Mouse (Mus musculus): Measurements from ENCODE around the gene Aurkaip1. TPM values are rescaled to one million over a fixed set of nuclear protein-coding genes. Genes with fewer than 3 reads are reported as not detected.
"Not testable (repeated sequence)": the region's sequence is repeated elsewhere in the genome, so short reads cannot be mapped to it uniquely, and the experiment has no call there.

The Aurkaip1 gene
- 159 and 172 TPM in 2 replicates for polyA plus RNA-seq (2016; fragmentation: Nextera tagmentation; extraction: Ambion mirVana)

GRCm38 (mm10) chr4:155831205-155831766 lies at the start of gene Aurkaip1:
TSS of gene Aurkaip1 (plus strand) at chr4:155831272.
- H3K36me3 ChIP-seq, result peaks cover 51% of the 10 kb centered on the region
- H3K9me3 ChIP-seq (replicated peaks), result no peaks in the 10 kb centered on the region
- under 1% methylated on average over 49 of the region's 49 CpGs for WGBS
- peak; percentile 96 for DNase-seq (ENCODE audit: low spot score)
- peak within 1 kb of the TSS; percentile 88 for H3K27ac ChIP-seq (replicated peaks)
- peak within 1 kb of the TSS; percentile 70 for H3K4me3 ChIP-seq
- H3K27me3 ChIP-seq (ENCODE audit: low read depth, poor library complexity, severe bottlenecking), result no peaks in the 10 kb centered on the region
- H3K4me1 ChIP-seq, result peaks cover 27% of the 10 kb centered on the region

GRCm38 (mm10) chr4:155783486-155784080 lies 47.5 kb upstream of the Aurkaip1 start:
- H3K36me3 ChIP-seq, result no peaks in the 10 kb centered on the region
- WGBS, result 45% methylated on average over 16 of the region's 16 CpGs
- peak overlapping the region; percentile 92 for H3K27ac ChIP-seq (replicated peaks)
- peaks cover 12% of the 10 kb centered on the region; the same call in 1 of the 2 replicates for H3K27me3 ChIP-seq (ENCODE audit: low read depth, poor library complexity, severe bottlenecking)
- H3K4me1 ChIP-seq, result peaks cover 31% of the 10 kb centered on the region
- no peaks in the 10 kb centered on the region for H3K9me3 ChIP-seq (replicated peaks)
- DNase-seq (ENCODE audit: low spot score), result peak; percentile 15
- H3K4me3 ChIP-seq, result peak overlapping the region; percentile 75

GRCm38 (mm10) chr4:155784081-155784701 lies 46.9 kb upstream of the Aurkaip1 start:
- WGBS, result under 1% methylated on average over 52 of the region's 52 CpGs
- peak overlapping the region; percentile 92 for H3K27ac ChIP-seq (replicated peaks)
- no peaks in the 10 kb centered on the region for H3K36me3 ChIP-seq
- H3K4me1 ChIP-seq, result peaks cover 31% of the 10 kb centered on the region
- H3K27me3 ChIP-seq (ENCODE audit: low read depth, poor library complexity, severe bottlenecking), result peaks cover 12% of the 10 kb centered on the region; the same call in 1 of the 2 replicates
- no peaks in the 10 kb centered on the region for H3K9me3 ChIP-seq (replicated peaks)
- DNase-seq (ENCODE audit: low spot score), result peak; percentile 85
- H3K4me3 ChIP-seq, result peak overlapping the region; percentile 75

DNA sequence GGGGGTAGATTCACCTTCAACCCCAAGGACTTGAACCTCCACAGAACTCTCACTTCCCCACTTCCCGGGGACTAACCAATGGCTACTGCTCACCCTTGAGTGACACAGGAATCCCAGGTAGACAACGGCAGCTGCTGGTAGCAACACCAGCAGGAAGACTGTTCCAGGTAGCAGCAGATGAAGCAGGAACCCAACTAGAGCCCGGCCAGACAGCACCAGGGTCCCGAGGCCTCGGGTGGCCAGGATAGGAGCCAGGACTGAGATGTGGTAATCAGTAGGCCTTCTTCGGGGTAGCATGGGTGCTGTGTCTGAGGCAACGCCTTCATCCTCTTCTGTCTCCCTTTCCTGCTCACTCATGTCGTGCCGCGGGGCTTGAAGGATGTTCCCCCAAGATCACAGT lies 45.8 kb upstream of the Aurkaip1 start:
- Histone ChIP-seq H3K27me3 (ENCODE audit: low read depth, poor library complexity, severe bottlenecking) (peaks cover 12% of the 10 kb centered on the region; the same call in 1 of the 2 replicates), H3K9me3 (replicated peaks) (no peaks in the 10 kb centered on the region), H3K4me1 (peaks cover 31% of the 10 kb centered on the region), H3K27ac (replicated peaks) (0 out of 2 replicates have a peak overlapping the region, but pooled peaks have one; percentile 42), H3K4me3 (peak overlapping the region; percentile 75; the same call in 1 of the 2 replicates), H3K36me3 (no peaks in the 10 kb centered on the region)
- WGBS, result 81% methylated on average over 10 of the region's 10 CpGs
- DNase-seq (ENCODE audit: low spot score), result no peak

DNA sequence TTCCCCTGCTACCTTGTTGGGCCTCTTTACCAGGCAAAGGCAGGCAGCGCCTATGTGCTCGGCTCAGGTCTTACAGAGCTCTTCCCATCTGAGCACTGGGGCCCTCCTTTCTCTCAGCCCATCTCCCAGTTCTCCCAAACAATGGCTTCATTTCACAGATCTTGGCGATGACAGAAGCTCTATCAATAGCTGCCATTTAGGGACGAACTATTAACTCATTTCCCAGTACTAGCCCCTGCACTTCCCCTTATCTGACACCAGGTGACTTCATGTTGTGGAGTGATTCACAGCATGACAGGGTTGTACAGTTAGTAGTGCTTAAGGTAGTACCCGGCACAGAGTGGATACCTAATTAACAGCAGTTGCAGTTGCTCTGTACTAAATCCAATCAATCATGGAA lies 45.3 kb upstream of the Aurkaip1 start, which contains the start of gene Tmem88b:
TSS of gene Tmem88b (minus strand) at position 56 of the 400 bp plus-strand sequence.
- peak within 1 kb of the TSS; percentile 75 for H3K4me3 ChIP-seq
- no peaks in the 10 kb centered on the region for H3K9me3 ChIP-seq (replicated peaks)
- H3K27ac ChIP-seq (replicated peaks), result peak within 1 kb of the TSS; percentile 92

DNA sequence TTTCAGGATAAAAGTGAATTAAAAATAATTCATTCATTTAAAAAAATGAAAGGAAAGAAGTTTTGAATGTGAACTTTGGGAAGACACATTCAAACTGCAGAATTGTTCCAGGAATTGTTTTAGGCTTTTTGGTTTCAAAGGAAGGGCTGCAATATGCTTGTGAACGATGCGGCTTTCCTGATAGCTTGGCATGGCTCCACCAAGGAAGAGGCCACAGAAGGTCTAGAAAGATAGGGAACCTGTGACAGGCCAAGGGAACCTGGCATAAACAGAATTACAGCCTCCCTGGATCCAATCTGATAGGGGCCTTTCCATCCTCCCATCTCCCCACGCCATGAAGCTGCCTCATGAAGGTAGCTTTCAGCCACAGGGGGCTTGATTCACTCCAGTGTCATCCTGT lies 42.8 kb upstream of the Aurkaip1 start:
- no peak overlapping the region for H3K27ac ChIP-seq (replicated peaks)
- no peaks in the 10 kb centered on the region for H3K9me3 ChIP-seq (replicated peaks)
- no peaks in the 10 kb centered on the region for H3K36me3 ChIP-seq
- WGBS, result 81% methylated on average over 3 of the region's 3 CpGs
- no peak for DNase-seq (ENCODE audit: low spot score)
- peaks cover 26% of the 10 kb centered on the region for H3K27me3 ChIP-seq (ENCODE audit: low read depth, poor library complexity, severe bottlenecking)
- no peak overlapping the region for H3K4me3 ChIP-seq
- peaks cover 23% of the 10 kb centered on the region for H3K4me1 ChIP-seq

More for the DNA sequence above, 45.3 kb upstream of the Aurkaip1 start, which contains the start of gene Tmem88b:
- 81% methylated on average over 5 of the region's 5 CpGs for WGBS
- no peaks in the 10 kb centered on the region for H3K36me3 ChIP-seq
- peaks cover 12% of the 10 kb centered on the region; the same call in 1 of the 2 replicates for H3K27me3 ChIP-seq (ENCODE audit: low read depth, poor library complexity, severe bottlenecking)
- H3K4me1 ChIP-seq, result peaks cover 29% of the 10 kb centered on the region
- DNase-seq (ENCODE audit: low spot score), result no peak

DNA sequence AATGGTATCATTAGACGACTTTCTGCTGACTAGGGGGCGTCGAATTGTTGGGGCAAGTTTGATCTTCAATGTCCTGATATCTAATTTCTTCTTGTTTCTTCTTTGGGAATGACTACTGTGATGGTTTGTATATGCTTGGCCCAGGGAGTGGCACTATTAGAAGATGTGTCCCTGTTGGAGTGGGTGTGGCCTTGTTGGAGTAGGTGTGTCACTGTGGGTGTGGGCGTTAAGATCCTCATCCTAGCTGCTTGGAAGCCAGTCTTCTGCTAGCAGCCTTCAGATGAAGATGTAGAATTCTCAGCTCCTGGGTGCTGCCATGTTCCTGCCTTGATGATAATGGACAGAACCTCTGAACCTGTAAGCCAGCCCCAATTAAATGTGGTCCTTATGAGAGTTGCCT lies 42.2 kb upstream of the Aurkaip1 start:
- Histone ChIP-seq H3K27me3 (ENCODE audit: low read depth, poor library complexity, severe bottlenecking) (peaks cover 26% of the 10 kb centered on the region), H3K4me1 (peaks cover 18% of the 10 kb centered on the region)
- DNase-seq (ENCODE audit: low spot score); H3K36me3 ChIP-seq; H3K9me3 ChIP-seq (replicated peaks); H3K27ac ChIP-seq (replicated peaks); H3K4me3 ChIP-seq: not testable (repeated sequence)
- 85% methylated on average over 4 of the region's 4 CpGs for WGBS

DNA sequence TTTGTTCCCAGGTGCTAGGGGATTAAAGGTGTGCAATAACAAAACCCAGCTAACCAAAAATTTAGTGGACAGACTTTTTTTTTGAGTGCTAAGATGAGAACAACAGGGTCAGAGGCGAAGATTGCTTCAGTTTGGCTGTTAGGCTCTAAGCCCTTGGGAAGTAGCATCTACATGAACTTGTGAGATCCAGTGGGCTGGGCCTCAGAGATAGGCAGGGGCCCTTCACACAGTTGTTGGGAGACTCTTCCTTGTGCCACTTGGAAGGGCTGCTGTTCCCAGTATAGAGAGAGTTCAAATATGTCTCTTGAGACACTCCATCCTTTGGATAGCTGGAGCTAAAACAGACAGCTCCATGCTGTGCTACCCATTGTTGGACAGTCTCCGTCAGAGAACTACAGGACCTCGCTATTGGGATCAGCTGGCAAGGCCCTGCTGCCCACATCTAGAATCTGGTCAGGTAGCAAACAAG lies 41.0 kb upstream of the Aurkaip1 start, which contains the start of gene Ankrd65:
TSS of gene Ankrd65 (plus strand) at position 419 of the 469 bp plus-strand sequence.
- 82% methylated on average over 3 of the region's 3 CpGs for whole genome bisulfite sequencing
- Histone ChIP-seq H3K4me1 (peaks cover 6% of the 10 kb centered on the region), H3K9me3 (replicated peaks) (no peaks in the 10 kb centered on the region), H3K27ac (replicated peaks) (no peak within 1 kb of the TSS), H3K27me3 (ENCODE audit: low read depth, poor library complexity, severe bottlenecking) (peaks cover 22% of the 10 kb centered on the region), H3K36me3 (no peaks in the 10 kb centered on the region), H3K4me3 (no peak within 1 kb of the TSS)
- DNase-seq (ENCODE audit: low spot score), result no peak

DNA sequence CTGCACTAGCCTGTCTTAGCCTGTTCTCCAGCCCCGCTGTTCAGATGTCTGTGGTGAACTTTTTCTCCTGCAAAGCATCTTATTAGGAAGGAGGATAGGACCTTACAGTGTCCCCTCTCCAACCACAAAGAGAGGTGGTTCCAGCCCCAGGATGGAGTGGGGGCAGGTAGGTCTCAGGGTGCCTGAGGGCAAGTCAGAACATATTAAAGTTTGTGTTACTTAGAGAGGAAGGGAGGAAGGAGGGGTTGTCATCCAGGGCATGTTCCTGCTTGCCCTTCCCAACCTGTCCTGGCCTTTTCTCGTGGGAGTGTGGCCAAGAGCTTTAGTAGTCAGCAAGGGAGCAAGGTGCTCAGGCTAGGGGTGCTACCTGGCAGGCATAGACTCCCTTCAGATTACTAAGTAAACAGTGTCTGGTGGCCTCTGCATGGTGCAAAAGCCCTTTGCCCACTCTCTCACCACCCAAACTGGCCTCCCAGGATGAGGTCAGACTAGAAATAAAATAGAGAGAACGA lies 40.4 kb upstream of the Aurkaip1 start:
- 75% methylated on average over 3 of the region's 3 CpGs for WGBS
- Histone ChIP-seq H3K27ac (replicated peaks) (no peak overlapping the region), H3K36me3 (no peaks in the 10 kb centered on the region), H3K4me3 (no peak overlapping the region), H3K27me3 (ENCODE audit: low read depth, poor library complexity, severe bottlenecking) (peaks cover 15% of the 10 kb centered on the region), H3K9me3 (replicated peaks) (no peaks in the 10 kb centered on the region), H3K4me1 (no peaks in the 10 kb centered on the region)
- DNase-seq (ENCODE audit: low spot score), result no peak

DNA sequence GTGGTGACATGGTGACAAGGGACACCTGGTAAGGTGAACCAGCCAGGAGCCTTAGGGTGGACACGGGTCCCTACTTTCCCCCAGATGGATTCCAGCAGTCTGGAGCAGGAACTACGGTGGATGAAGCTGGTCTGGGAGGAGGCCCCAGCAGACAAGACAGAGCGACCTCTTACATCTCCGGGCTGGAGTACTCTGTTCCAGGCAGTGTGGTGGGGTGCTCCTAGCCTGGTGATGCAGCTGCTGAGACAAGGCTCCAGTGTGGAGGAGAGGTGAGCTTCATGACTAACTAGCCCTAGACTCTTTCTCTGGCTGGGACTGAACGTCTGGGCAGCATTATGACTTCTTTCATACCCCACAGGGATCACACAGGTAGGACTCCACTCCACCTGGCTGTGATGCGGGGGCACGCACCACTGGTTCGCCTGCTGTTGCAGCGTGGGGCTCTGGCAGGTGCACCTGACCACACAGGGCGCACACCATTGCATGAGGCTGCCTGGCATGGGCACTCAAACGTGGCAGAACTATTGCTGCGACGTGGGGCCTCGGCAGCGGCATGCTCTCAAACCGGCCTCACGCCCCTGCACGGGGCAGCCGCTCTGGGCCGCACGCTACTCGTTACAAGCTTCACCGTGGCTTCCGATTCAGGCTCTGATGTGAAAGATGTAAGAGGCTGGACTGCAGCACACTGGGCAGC lies 39.7 kb upstream of the Aurkaip1 start:
- 79% methylated on average over 24 of the region's 24 CpGs for WGBS
- no peak for DNase-seq (ENCODE audit: low spot score)
- no peaks in the 10 kb centered on the region for H3K9me3 ChIP-seq (replicated peaks)
- H3K4me3 ChIP-seq, result no peak overlapping the region
- peaks cover 13% of the 10 kb centered on the region for H3K27me3 ChIP-seq (ENCODE audit: low read depth, poor library complexity, severe bottlenecking)
- no peaks in the 10 kb centered on the region for H3K4me1 ChIP-seq
- no peak overlapping the region for H3K27ac ChIP-seq (replicated peaks)
- no peaks in the 10 kb centered on the region for H3K36me3 ChIP-seq

- Histone ChIP-seq H3K9me3 (replicated peaks) (no peaks in the 10 kb centered on the region), H3K4me1 (no peaks in the 10 kb centered on the region), H3K4me3 (no peak overlapping the region), H3K36me3 (no peaks in the 10 kb centered on the region), H3K27me3 (ENCODE audit: low read depth, poor library complexity, severe bottlenecking) (peaks cover 18% of the 10 kb centered on the region), H3K27ac (replicated peaks) (no peak overlapping the region)
- DNase-seq (ENCODE audit: low spot score), result no peak
- 88% methylated on average over 2 of the region's 2 CpGs for WGBS
Measured at GRCm38 (mm10) chr4:155793730-155794129, 37.3 kb upstream of the Aurkaip1 start.

DNA sequence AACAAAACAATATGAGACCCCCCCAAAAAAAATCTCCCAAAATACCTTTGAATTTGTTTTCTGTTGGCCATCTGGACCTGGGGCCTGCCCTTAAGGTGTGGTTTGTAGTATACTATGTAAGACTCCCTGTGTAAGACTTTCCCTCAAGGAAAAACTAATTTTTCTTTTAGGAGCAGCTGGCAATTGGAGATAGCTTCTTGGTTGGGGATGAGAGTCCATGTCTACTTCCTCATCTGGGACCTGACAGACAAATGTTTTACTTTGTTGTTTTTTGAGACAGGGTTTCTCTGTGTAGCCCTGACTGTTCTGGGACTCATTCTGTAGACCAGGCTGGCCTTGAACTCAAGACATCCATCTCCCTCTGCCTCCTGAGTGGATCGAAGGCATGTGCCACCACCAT lies 29.0 kb upstream of the Aurkaip1 start:
- DNase-seq (ENCODE audit: low spot score), result no peak
- 100% methylated on average over 1 of the region's 1 CpGs for WGBS
- Histone ChIP-seq H3K36me3 (peaks cover 22% of the 10 kb centered on the region), H3K27ac (replicated peaks) (no peak overlapping the region), H3K4me3 (no peak overlapping the region), H3K27me3 (ENCODE audit: low read depth, poor library complexity, severe bottlenecking) (0 out of 2 replicates have a peak, but pooled peaks cover 3% of the 10 kb centered on the region), H3K4me1 (peaks cover 22% of the 10 kb centered on the region), H3K9me3 (replicated peaks) (no peaks in the 10 kb centered on the region)
